Mouse (Mus musculus) stomach, embryonic 16.5 days (tissue): ENCODE measurements at regions not wholly inside any gene's neighbourhood (a gene's known extent, or its start where the extent isn't known, plus 50 kb on each side); places are given as distances from the start of the nearest gene placed in this dataset.

Experiments
- ATAC-seq: fragments of 200-750 bp; cut with Nextera tagmentation; 2 replicates; pipeline ENCODE4 v1.8.0; 2017; ENCODE audit warnings: moderate number of reproducible peaks, moderate TSS enrichment; ENCODE audit not compliant: insufficient read depth, low FRiP score
- H3K27ac ChIP-seq: fragments of 300-500 bp; sonication (generic); 2 replicates; pipeline ENCODE4 v1.5.1; 2014; ENCODE audit warnings: low read length
- H3K27me3 ChIP-seq: fragments of 300-500 bp; sonication (generic); 2 replicates; pipeline ENCODE4 v1.6.1; 2014; ENCODE audit warnings: low read length, control low read depth, mixed read lengths; ENCODE audit not compliant: control insufficient read depth, insufficient read depth
- H3K36me3 ChIP-seq: fragments of 300-500 bp; sonication (generic); 2 replicates; pipeline ENCODE4 v1.6.1; 2014; ENCODE audit warnings: low read length; ENCODE audit not compliant: control insufficient read depth, insufficient read depth
- H3K4me1 ChIP-seq: fragments of 300-500 bp; sonication (generic); 2 replicates; pipeline ENCODE4 v1.6.1; 2014; ENCODE audit warnings: low read length, control low read depth, mixed read lengths; ENCODE audit not compliant: control insufficient read depth, insufficient read depth
- H3K4me2 ChIP-seq: fragments of 300-500 bp; sonication (generic); 2 replicates; pipeline ENCODE4 v1.6.1; 2014; ENCODE audit warnings: low read depth, low read length, mixed read lengths
- H3K4me3 ChIP-seq: fragments of 300-500 bp; sonication (generic); replicated peaks from 2 replicates; pipeline ENCODE4 v1.5.1; 2014; ENCODE audit warnings: mild to moderate bottlenecking, low read length
- H3K9ac ChIP-seq: fragments of 300-500 bp; sonication (generic); 2 replicates; pipeline ENCODE4 v1.6.1; 2014; ENCODE audit warnings: low read length
- H3K9me3 ChIP-seq: fragments of 300-500 bp; sonication (generic); replicated peaks from 2 replicates; pipeline ENCODE4 v1.6.1; 2016; ENCODE audit warnings: low read length, control low read depth; ENCODE audit not compliant: control insufficient read depth
- WGBS: fragments of 180-500 bp; shearing (Covaris S2); extraction: QIAGEN DNeasy Blood & Tissue Kit; methylation state at CpG from one replicate; pipeline ENCODE4 v1.1.7; 2014; 5-methylcytosine and 5-hydroxymethylcytosine counted together

DNA sequence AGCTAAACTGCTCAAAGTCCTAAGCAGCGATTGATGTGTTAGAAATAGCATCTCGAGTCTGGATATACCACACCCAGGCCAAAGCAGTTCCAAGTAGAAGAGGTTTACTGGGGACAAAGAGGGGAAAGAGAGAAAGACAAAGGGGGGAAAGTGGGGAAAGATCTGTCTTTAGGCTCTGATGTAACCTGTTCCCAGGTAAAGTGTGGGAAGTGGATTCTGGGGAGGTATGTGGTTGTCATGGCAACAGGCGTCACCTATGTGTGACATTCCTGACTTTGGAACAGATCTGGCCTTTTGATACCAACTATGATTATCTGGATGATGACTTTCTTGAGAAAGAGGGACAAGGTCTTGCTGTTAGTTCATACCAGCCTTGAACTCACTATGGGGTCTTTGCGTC lies 97.4 kb upstream of the Mark1 start:
- Histone ChIP-seq H3K4me1 (peaks cover 10% of the 10 kb centered on the region), H3K36me3 (no peaks in the 10 kb centered on the region), H3K27ac (no peak overlapping the region), H3K4me3 (no peak overlapping the region), H3K9me3 (no peaks in the 10 kb centered on the region), H3K4me2 (no peak overlapping the region), H3K9ac (no peak overlapping the region), H3K27me3 (no peaks in the 10 kb centered on the region; the same call in 1 of the 2 replicates)
- ATAC-seq: no peak
- WGBS: 82% methylated on average over 4 of the region's 4 CpGs

- ATAC-seq: no peak
- Histone ChIP-seq H3K4me1 (peaks cover 8% of the 10 kb centered on the region; the same call in 1 of the 2 replicates), H3K9ac (no peak overlapping the region), H3K9me3 (no peaks in the 10 kb centered on the region), H3K4me2 (no peak overlapping the region), H3K4me3 (no peak overlapping the region), H3K27ac (no peak overlapping the region), H3K27me3 (no peaks in the 10 kb centered on the region; the same call in 1 of the 2 replicates), H3K36me3 (no peaks in the 10 kb centered on the region)
- WGBS: 87% methylated on average over 5 of the region's 5 CpGs
Observed at GRCm38 (mm10) chr1:185092757-185093156, 93.4 kb upstream of the Mark1 start.

GRCm38 (mm10) chr1:185091816-185092558 lies 92.6 kb upstream of the Mark1 start:
- no peak overlapping the region for H3K27ac ChIP-seq
- no peaks in the 10 kb centered on the region; the same call in 1 of the 2 replicates for H3K27me3 ChIP-seq
- 17% methylated on average over 21 of the region's 21 CpGs for WGBS
- no peaks in the 10 kb centered on the region for H3K36me3 ChIP-seq
- no peak overlapping the region for H3K4me3 ChIP-seq
- H3K9ac ChIP-seq: 0 out of 2 replicates have a peak overlapping the region, but pooled peaks have one; percentile 26
- peak; percentile 62; the same call in 1 of the 2 replicates for ATAC-seq
- H3K4me1 ChIP-seq: peaks cover 8% of the 10 kb centered on the region; the same call in 1 of the 2 replicates
- no peaks in the 10 kb centered on the region for H3K9me3 ChIP-seq
- H3K4me2 ChIP-seq: peak overlapping the region; percentile 38

- peaks cover 8% of the 10 kb centered on the region; the same call in 1 of the 2 replicates for H3K4me1 ChIP-seq
- H3K9ac ChIP-seq: no peak overlapping the region
- 94% methylated on average over 2 of the region's 2 CpGs for WGBS
- H3K9me3 ChIP-seq: no peaks in the 10 kb centered on the region
- H3K4me2 ChIP-seq: no peak overlapping the region
- H3K4me3 ChIP-seq: no peak overlapping the region
- no peaks in the 10 kb centered on the region for H3K36me3 ChIP-seq
- no peaks in the 10 kb centered on the region for H3K27me3 ChIP-seq
- no peak for ATAC-seq
- no peak overlapping the region for H3K27ac ChIP-seq
Observed at GRCm38 (mm10) chr1:185089196-185089595, 89.8 kb upstream of the Mark1 start.

DNA sequence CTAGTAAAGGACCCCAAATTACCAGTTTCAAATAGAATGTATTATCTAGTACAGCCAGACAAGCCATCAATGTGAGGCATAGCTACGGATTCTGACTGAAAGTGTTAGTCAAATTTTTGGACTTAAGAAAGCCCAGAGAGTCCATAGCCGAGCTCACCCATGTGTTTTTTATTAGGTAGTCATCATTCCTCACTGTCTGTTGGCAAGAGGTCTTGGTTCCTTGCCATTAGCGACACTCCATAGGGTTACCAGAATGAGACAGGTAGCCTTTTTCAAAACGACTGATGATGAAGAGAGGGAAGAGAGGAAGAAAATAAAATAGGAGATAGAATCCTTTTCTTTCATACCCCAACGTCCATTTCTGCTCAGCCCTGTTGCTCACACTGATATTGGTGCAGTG lies 83.8 kb upstream of the Mark1 start:
- 73% methylated on average over 5 of the region's 5 CpGs for WGBS
- no peaks in the 10 kb centered on the region for H3K27me3 ChIP-seq
- H3K9ac ChIP-seq: no peak overlapping the region
- no peak overlapping the region for H3K4me3 ChIP-seq
- no peak overlapping the region for H3K27ac ChIP-seq
- no peaks in the 10 kb centered on the region for H3K4me1 ChIP-seq
- no peaks in the 10 kb centered on the region for H3K9me3 ChIP-seq
- H3K36me3 ChIP-seq: no peaks in the 10 kb centered on the region
- H3K4me2 ChIP-seq: no peak overlapping the region
- ATAC-seq: no peak

DNA sequence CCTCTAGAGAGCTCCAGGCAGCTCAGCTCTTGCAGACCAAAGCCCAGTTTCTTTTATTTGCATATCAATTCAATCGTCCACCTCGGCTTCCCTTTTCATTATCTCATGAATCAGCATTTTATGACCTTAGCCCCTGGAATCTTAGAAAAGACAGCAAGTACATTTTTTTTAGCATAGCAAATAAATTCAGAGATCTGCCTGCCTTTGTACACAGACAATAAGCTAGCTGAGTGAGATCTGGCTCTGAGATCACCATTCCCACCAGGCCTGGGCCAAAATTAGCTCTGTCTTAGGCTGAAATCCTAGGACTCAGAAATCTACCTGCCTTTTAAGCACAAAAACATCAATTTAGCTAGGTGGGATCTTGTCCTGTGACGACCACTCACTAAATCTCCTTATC lies 80.7 kb upstream of the Mark1 start:
- Histone ChIP-seq H3K27ac (no peak overlapping the region), H3K9me3 (no peaks in the 10 kb centered on the region), H3K9ac (no peak overlapping the region), H3K4me1 (no peaks in the 10 kb centered on the region), H3K4me3 (no peak overlapping the region), H3K36me3 (no peaks in the 10 kb centered on the region), H3K4me2 (no peak overlapping the region), H3K27me3 (no peaks in the 10 kb centered on the region)
- WGBS: 48% methylated on average over 3 of the region's 3 CpGs
- no peak for ATAC-seq

DNA sequence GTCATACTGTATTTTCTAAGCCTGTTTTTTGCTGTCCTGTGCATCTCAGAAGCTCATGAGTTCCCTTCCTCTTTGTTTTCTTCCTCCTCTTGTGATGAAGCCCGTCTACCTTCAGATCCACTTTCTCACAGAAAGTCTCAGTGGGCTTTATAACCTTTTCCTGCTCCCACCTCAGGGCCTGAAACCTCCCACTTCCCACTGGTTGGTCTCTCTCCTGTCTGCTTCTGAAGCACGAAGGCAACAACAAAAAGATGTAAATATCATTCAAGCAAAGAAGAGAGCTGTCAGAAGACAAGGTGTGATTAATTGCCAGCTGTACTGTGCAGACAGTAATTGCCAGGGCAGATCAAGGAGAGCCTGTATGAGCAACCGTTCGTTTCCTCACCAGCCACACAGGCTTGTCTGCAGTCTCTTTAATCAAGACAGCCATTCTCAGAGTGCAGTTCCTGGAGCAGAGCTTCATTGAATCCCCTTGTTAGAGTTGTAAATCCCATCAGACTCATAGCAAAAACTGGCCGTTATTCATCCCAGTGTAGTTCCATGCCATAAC lies 80.0 kb upstream of the Mark1 start:
- no peak for ATAC-seq
- Histone ChIP-seq H3K27ac (no peak overlapping the region), H3K9ac (no peak overlapping the region), H3K4me2 (no peak overlapping the region), H3K4me3 (no peak overlapping the region), H3K36me3 (no peaks in the 10 kb centered on the region), H3K9me3 (no peaks in the 10 kb centered on the region), H3K27me3 (no peaks in the 10 kb centered on the region), H3K4me1 (no peaks in the 10 kb centered on the region)
- 24% methylated on average over 5 of the region's 5 CpGs for WGBS

GRCm38 (mm10) chr1:185074001-185074400 lies 74.6 kb upstream of the Mark1 start:
- H3K4me1 ChIP-seq: no peaks in the 10 kb centered on the region
- no peaks in the 10 kb centered on the region for H3K36me3 ChIP-seq
- H3K27me3 ChIP-seq: no peaks in the 10 kb centered on the region
- WGBS: 89% methylated on average over 5 of the region's 5 CpGs
- H3K9ac ChIP-seq: no peak overlapping the region
- no peak overlapping the region for H3K4me2 ChIP-seq
- no peak for ATAC-seq
- no peak overlapping the region for H3K27ac ChIP-seq
- H3K4me3 ChIP-seq: no peak overlapping the region
- H3K9me3 ChIP-seq: no peaks in the 10 kb centered on the region

GRCm38 (mm10) chr1:185072766-185073165 lies 73.4 kb upstream of the Mark1 start:
- Histone ChIP-seq H3K9me3 (no peaks in the 10 kb centered on the region), H3K9ac (no peak overlapping the region), H3K27me3 (no peaks in the 10 kb centered on the region), H3K36me3 (no peaks in the 10 kb centered on the region), H3K4me2 (no peak overlapping the region), H3K4me3 (no peak overlapping the region), H3K4me1 (no peaks in the 10 kb centered on the region), H3K27ac (no peak overlapping the region)
- 82% methylated on average over 6 of the region's 6 CpGs for WGBS
- no peak for ATAC-seq
